8 mouse cellular contexts compared by ENCODE assay signal in genomic region chr16:38239729-38240128, GRCm38 (mm10). TPM values are rescaled to one million over a fixed set of nuclear protein-coding genes. Genes with fewer than 3 reads are reported as not detected.
DNase-seq lines count a peak whose midpoint lies in the region; ATAC-seq lines count a peak whose summit lies in the region.

No protein-coding gene starts in this region.

- peak; percentile 17 for DNase-seq in adrenal gland, adult 2 months
- DNase-seq in adrenal gland, postnatal 25 days: no peak
- peak; percentile 22 to 41 for DNase-seq in left cerebral cortex, adult 18-20 months (ENCODE audit: low spot score in 2 of 2)
- DNase-seq in left cerebral cortex, postnatal 36 days (ENCODE audit: low spot score in 2 of 2): no peak
- peak; percentile 27 to 43 for DNase-seq in cerebellum, postnatal 25 days
- peak; percentile 32 for DNase-seq in kidney, postnatal 14 days
- DNase-seq in thymus, postnatal 25 days: peak; percentile 79

- intact Hi-C loops in left cerebral cortex, postnatal 36 days (cut with DNase I): no loop called here

- peak; percentile 97 for ATAC-seq in megakaryocyte progenitor cell, adult 5-6 weeks (replicated peaks; ENCODE audit: poor library complexity)

RNA-seq across cellular contexts. Expression of gene Nr1i2, which starts 54.9 kb away (rescaled TPM):
- under 1 TPM in 1 of 2 experiments, not detected in 1; 0.20 TPM for total RNA-seq in adrenal gland, adult 2 months (2021)
- polyA plus RNA-seq in adrenal gland, adult 2 months (2012; rRNA removed): not detected in 2 replicates
- not detected in 2 replicates for total RNA-seq in adrenal gland, postnatal 25 days (2021)
- not detected for total RNA-seq in left cerebral cortex, adult 18-20 months (2021)
- not detected for total RNA-seq in left cerebral cortex, postnatal 36 days (2021)
- not detected in 2 replicates for total RNA-seq in megakaryocyte progenitor cell, adult 5-6 weeks (2015)
- total RNA-seq in megakaryocyte progenitor cell, adult 5-6 weeks (2017): not detected in 2 replicates

Comparison
In these comparisons a context has a peak if more than half of its experiments do, and no peak if none do; other contexts are left out.
1. DNase-seq: peak in adrenal gland, adult 2 months (single experiment), left cerebral cortex, adult 18-20 months (2 of 2), cerebellum, postnatal 25 days (2 of 2), kidney, postnatal 14 days (single experiment) and thymus, postnatal 25 days (single experiment); none in adrenal gland, postnatal 25 days (single experiment) and left cerebral cortex, postnatal 36 days (0 of 2).